Mouse (Mus musculus) thymus, adult 2 months (tissue): ENCODE results near the gene Riox1. TPM values are rescaled to one million over a fixed set of nuclear protein-coding genes. Genes with fewer than 3 reads are reported as not detected.
"Not testable (repeated sequence)": the region's sequence is repeated elsewhere in the genome, so short reads cannot be mapped to it uniquely, and the experiment has no call there.

Experiments used
- DNase-seq: peaks from one replicate; pipeline ENCODE4 v3.0.0; 2021
- H3K27ac ChIP-seq: fragments of 200-500 bp; 2 replicates; pipeline ENCODE4 v1.5.1; 2012; ENCODE audit warnings: low read length, control low read depth; ENCODE audit not compliant: control insufficient read depth, insufficient read depth
- H3K27me3 ChIP-seq: fragments of 200-500 bp; 2 replicates; pipeline ENCODE4 v1.6.1; 2012; ENCODE audit warnings: mild to moderate bottlenecking, low read length, moderate library complexity, mixed read lengths; ENCODE audit not compliant: control insufficient read depth, insufficient read depth
- H3K36me3 ChIP-seq: fragments of 200-500 bp; 2 replicates; pipeline ENCODE4 v1.6.1; 2012; ENCODE audit warnings: mild to moderate bottlenecking, low read length, moderate library complexity; ENCODE audit not compliant: control insufficient read depth, insufficient read depth
- H3K4me1 ChIP-seq: fragments of 200-500 bp; replicated peaks from 2 replicates; pipeline ENCODE4 v1.6.1; 2012; ENCODE audit warnings: low read length; ENCODE audit not compliant: control insufficient read depth, insufficient read depth
- H3K4me3 ChIP-seq: fragments of 200-500 bp; 2 replicates; pipeline ENCODE4 v1.5.1; 2012; ENCODE audit warnings: mild to moderate bottlenecking, low read length, control low read depth, moderate library complexity; ENCODE audit not compliant: control insufficient read depth, insufficient read depth
- CTCF ChIP-seq: fragments of 200-500 bp; IDR thresholded peaks from 2 replicates; pipeline ENCODE4 v1.5.1; 2012; ENCODE audit warnings: mild to moderate bottlenecking, control low read depth, low read length, moderate library complexity, borderline replicate concordance; ENCODE audit not compliant: control insufficient read depth, poor library complexity, insufficient read depth; ENCODE audit errors: extremely low read depth
- POLR2A ChIP-seq: fragments of 200-500 bp; IDR thresholded peaks from 2 replicates; pipeline ENCODE4 v1.6.1; 2012; ENCODE audit warnings: mild to moderate bottlenecking, low read length, control low read depth, moderate library complexity; ENCODE audit not compliant: control insufficient read depth, poor library complexity, insufficient read depth; ENCODE audit errors: extremely low read depth
- WGBS: fragments of 180-500 bp; shearing (Covaris S2); methylation state at CpG from one replicate; pipeline ENCODE4 v1.1.7; 2018; 5-methylcytosine and 5-hydroxymethylcytosine counted together
- polyA plus RNA-seq: library from polyadenylated mRNA; depleted of rRNA; stranded (reverse); fragments of >200 nt; gene quantifications from 2 replicates; pipeline ENCODE4 v1.2.3, GENCODE M21; 2012

The Riox1 gene
- polyA plus RNA-seq, 1 experiment: 23.9 TPM

- peaks cover 3% of the 10 kb centered on the region for H3K4me1 ChIP-seq
- no peak overlapping the region for H3K27ac ChIP-seq
- H3K36me3 ChIP-seq: no peaks in the 10 kb centered on the region
- no peak for DNase-seq
- no peak for TF ChIP-seq POLR2A
- no peak for TF ChIP-seq CTCF
- no peaks in the 10 kb centered on the region for H3K27me3 ChIP-seq
- 26% methylated on average over 4 of the region's 4 CpGs for WGBS
- H3K4me3 ChIP-seq: no peak overlapping the region
Observed at GRCm38 (mm10) chr12:83927747-83928146, 22.7 kb upstream of the Riox1 start.

GRCm38 (mm10) chr12:83929186-83929804, 21.1 kb upstream of the Riox1 start:
- Histone ChIP-seq H3K36me3 (no peaks in the 10 kb centered on the region), H3K4me1 (peaks cover 3% of the 10 kb centered on the region), H3K4me3 (no peak overlapping the region), H3K27ac (no peak overlapping the region), H3K27me3 (no peaks in the 10 kb centered on the region)
- no peak for TF ChIP-seq POLR2A
- no peak for TF ChIP-seq CTCF
- WGBS: 1% methylated on average over 2 of the region's 2 CpGs
- DNase-seq: peak; percentile 20

- TF ChIP-seq POLR2A (no peak), CTCF (no peak)
- no peaks in the 10 kb centered on the region for H3K4me1 ChIP-seq
- H3K4me3 ChIP-seq: no peak overlapping the region
- no peaks in the 10 kb centered on the region for H3K36me3 ChIP-seq
- WGBS: 77% methylated on average over 10 of the region's 10 CpGs
- no peak overlapping the region for H3K27ac ChIP-seq
- no peaks in the 10 kb centered on the region for H3K27me3 ChIP-seq
- no peak for DNase-seq
Observed at GRCm38 (mm10) chr12:83937600-83937999, 12.8 kb upstream of the Riox1 start.

DNA sequence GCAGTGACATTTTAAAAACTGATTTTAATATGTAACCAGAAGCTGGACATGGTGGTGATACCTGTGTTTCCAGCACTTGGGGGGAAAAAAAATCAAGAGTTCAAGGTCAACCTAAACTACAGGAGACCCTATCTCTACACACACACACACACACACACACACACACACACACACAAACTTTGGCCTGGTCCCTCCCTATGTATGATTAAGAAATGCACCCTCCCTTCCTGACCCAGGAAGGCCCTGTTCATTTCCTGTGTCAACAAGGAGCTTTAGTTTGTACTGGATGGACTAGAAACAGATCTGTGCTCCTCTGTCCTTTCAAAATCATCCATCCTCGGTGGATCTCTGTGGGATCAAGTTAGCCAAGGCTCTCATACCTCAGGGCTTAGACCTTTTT, 11.8 kb upstream of the Riox1 start:
- WGBS: 67% methylated on average over 1 of the region's 1 CpGs
- H3K27me3 ChIP-seq, H3K4me1 ChIP-seq, DNase-seq, H3K27ac ChIP-seq, H3K4me3 ChIP-seq, H3K36me3 ChIP-seq: not testable (repeated sequence)

GRCm38 (mm10) chr12:83939332-83939731, 11.1 kb upstream of the Riox1 start:
- TF ChIP-seq POLR2A (no peak), CTCF (no peak)
- Histone ChIP-seq H3K27ac (no peak overlapping the region), H3K4me3 (no peak overlapping the region), H3K27me3 (no peaks in the 10 kb centered on the region), H3K36me3 (no peaks in the 10 kb centered on the region), H3K4me1 (no peaks in the 10 kb centered on the region)
- 96% methylated on average over 2 of the region's 2 CpGs for WGBS
- no peak for DNase-seq

GRCm38 (mm10) chr12:83940031-83940430, 10.4 kb upstream of the Riox1 start:
- H3K4me1 ChIP-seq: no peaks in the 10 kb centered on the region

GRCm38 (mm10) chr12:83941938-83942337, 8.5 kb upstream of the Riox1 start:
- no peak overlapping the region for H3K4me3 ChIP-seq
- no peaks in the 10 kb centered on the region for H3K4me1 ChIP-seq
- H3K27ac ChIP-seq: no peak overlapping the region
- DNase-seq: no peak
- TF ChIP-seq CTCF (no peak), POLR2A (no peak)
- 79% methylated on average over 3 of the region's 3 CpGs for WGBS
- no peaks in the 10 kb centered on the region for H3K36me3 ChIP-seq
- H3K27me3 ChIP-seq: no peaks in the 10 kb centered on the region

More at GRCm38 (mm10) chr12:83940031-83940430, 10.4 kb upstream of the Riox1 start:
- H3K27me3 ChIP-seq: no peaks in the 10 kb centered on the region
- H3K36me3 ChIP-seq: no peaks in the 10 kb centered on the region
- TF ChIP-seq CTCF (no peak), POLR2A (no peak)
- H3K4me3 ChIP-seq: no peak overlapping the region
- WGBS: 88% methylated on average over 4 of the region's 4 CpGs
- DNase-seq: no peak
- H3K27ac ChIP-seq: no peak overlapping the region
